Mouse (Mus musculus) fibroblast of lung, adult 2 months (primary cell): ENCODE data around the gene H1fnt.

ENCODE experiments used
- DNase-seq: peaks from one replicate; pipeline ENCODE4 v3.0.0-alpha.2; 2011; ENCODE audit warnings: low read depth

H1fnt gene

GRCm38 (mm10) chr15:98257193-98257592 is at the start of gene H1fnt:
H1fnt (minus strand) TSS chr15:98257293.
- DNase-seq = no peak

- no peak for DNase-seq
These were observed 38.8 kb upstream of the H1fnt start, which contains the start of gene Zfp641 for GRCm38 (mm10) chr15:98295628-98296551. Zfp641 (minus strand) TSS chr15:98296161.

GRCm38 (mm10) chr15:98293651-98294050 is 36.6 kb upstream of the H1fnt start:
- DNase-seq = no peak

- DNase-seq = no peak
These were observed 31.5 kb upstream of the H1fnt start for GRCm38 (mm10) chr15:98288566-98288965.

- no peak for DNase-seq
These were observed 29.3 kb upstream of the H1fnt start for GRCm38 (mm10) chr15:98286418-98286817.

- no peak for DNase-seq
These were observed 683 bp upstream of the H1fnt start for GRCm38 (mm10) chr15:98257776-98258175.

GRCm38 (mm10) chr15:98256271-98256670 is 822 bp downstream of the H1fnt start:
- DNase-seq = no peak

- DNase-seq = no peak
These were observed 21.7 kb downstream of the H1fnt start for GRCm38 (mm10) chr15:98235442-98235841.

- no peak for DNase-seq
These were observed 22.7 kb downstream of the H1fnt start, which contains the start of gene Olfr286 for GRCm38 (mm10) chr15:98234350-98234749. Olfr286 (minus strand) TSS chr15:98234450.

- DNase-seq = no peak
These were observed 31.0 kb downstream of the H1fnt start for GRCm38 (mm10) chr15:98226096-98226495.

- DNase-seq = no peak
These were observed 31.5 kb downstream of the H1fnt start for GRCm38 (mm10) chr15:98225610-98226009.

- no peak for DNase-seq
These were observed 34.7 kb downstream of the H1fnt start for GRCm38 (mm10) chr15:98222377-98222776.

GRCm38 (mm10) chr15:98220877-98221276 is 36.2 kb downstream of the H1fnt start, which contains the start of the genes Gm44579 and Olfr287:
Gm44579 (minus strand) TSS chr15:98220977.
Olfr287 (minus strand) TSS chr15:98221056.
- no peak for DNase-seq

GRCm38 (mm10) chr15:98214130-98214529 is 43.0 kb downstream of the H1fnt start:
- DNase-seq = no peak

- no peak for DNase-seq
These were observed 43.7 kb downstream of the H1fnt start for GRCm38 (mm10) chr15:98213336-98213870.

GRCm38 (mm10) chr15:98209676-98210075 is 47.4 kb downstream of the H1fnt start:
- no peak for DNase-seq
